Mouse (Mus musculus) brain, embryonic 14.5 days (tissue): ENCODE data around the gene Micu2.

ENCODE experiments used
- CTCF ChIP-seq: fragments of 200-500 bp; IDR thresholded peaks from 2 replicates; pipeline ENCODE4 v1.5.1; 2012; ENCODE audit warnings: inconsistent platforms, mild to moderate bottlenecking, moderate library complexity, borderline replicate concordance; ENCODE audit not compliant: insufficient read depth, insufficient read length; ENCODE audit errors: extremely low read depth
- POLR2A ChIP-seq: fragments of 200-500 bp; IDR thresholded peaks from 2 replicates; pipeline ENCODE4 v1.6.1; 2012; ENCODE audit warnings: mild to moderate bottlenecking, inconsistent platforms, borderline replicate concordance; ENCODE audit not compliant: poor library complexity, insufficient read depth, insufficient read length, severe bottlenecking; ENCODE audit errors: extremely low read depth

GRCm38 (mm10) chr14:57989162-57989561 is 9.9 kb downstream of the Micu2 start:
- TF ChIP-seq POLR2A: no peak
- TF ChIP-seq CTCF: no peak
